Mouse (Mus musculus) stomach, postnatal 0 days (tissue): Measurements from ENCODE around the gene Stag1.

ENCODE experiments used
- CTCF ChIP-seq: IDR thresholded peaks from 2 replicates; pipeline ENCODE4 v1.5.1; 2016; ENCODE audit warnings: antibody characterized with exemption, low read depth, mild to moderate bottlenecking, moderate library complexity
- EP300 ChIP-seq: optimal IDR thresholded peaks from 2 replicates; pipeline ENCODE3; 2016; ENCODE audit warnings: antibody characterized with exemption

DNA sequence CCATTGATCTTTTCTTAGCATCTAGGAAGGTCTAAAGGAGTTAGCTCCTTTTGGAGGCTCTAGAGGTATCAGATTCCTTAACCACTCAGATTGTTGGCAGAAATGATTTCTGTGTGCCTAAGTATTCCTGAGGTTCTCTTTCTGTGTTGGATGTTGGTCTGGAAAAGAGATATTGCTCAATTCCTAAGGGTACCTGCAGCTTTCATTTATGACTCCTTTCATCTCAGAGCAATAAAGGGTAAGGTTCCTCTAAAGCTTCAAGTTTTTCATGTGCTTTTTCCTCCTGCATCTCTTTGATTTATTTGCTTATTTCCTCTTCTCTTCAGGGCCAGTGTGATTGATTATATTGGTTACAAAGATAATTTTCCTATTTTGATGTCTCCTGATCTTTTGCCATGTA lies 84.7 kb downstream of the Stag1 start:
- no peak for TF ChIP-seq CTCF
- no peak for TF ChIP-seq EP300
